Mouse (Mus musculus): Measurements from ENCODE around the gene BC003965. TPM values are rescaled to one million over a fixed set of nuclear protein-coding genes. Genes with fewer than 3 reads are reported as not detected.
A peak's percentile ranks its signal among the peaks of the same experiment; 100 is the strongest.

Gene BC003965
- total RNA-seq (2022): 10 to 100 TPM; 13.8 to 15.5 (median 14.8) TPM

DNA sequence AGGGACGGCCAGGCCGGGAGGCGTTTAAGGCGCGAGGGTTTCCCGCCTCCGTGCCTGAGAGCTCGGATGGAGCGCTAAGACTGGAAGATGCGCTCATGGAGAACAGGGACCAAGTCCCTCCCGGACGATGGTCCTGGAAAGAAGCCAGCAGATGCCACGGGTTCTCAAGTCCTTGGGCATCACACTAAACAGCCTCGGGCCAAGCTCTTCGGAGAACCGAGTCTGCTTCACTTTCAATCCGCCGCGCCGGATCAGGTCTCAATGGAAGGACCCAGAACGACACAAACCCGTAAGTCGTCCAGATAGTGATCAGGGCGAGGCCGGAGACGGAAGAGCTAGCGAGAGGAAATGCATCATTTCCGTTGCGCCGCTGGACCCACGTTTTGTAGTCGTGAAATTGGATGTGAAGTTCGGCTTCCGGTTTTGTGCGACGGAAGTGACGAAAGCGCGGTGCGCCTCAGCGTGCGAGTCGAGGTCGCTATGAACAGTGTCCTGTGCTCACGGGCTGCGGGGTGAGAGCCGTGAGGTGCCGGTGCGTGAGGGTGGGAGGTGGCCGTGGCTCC lies at the start of gene BC003965:
TSS of gene BC003965 (plus strand) at position 426 of the 563 bp plus-strand sequence.
- peak; percentile 91 to 92 for DNase-seq (ENCODE audit: low spot score in 2 of 2)

DNA sequence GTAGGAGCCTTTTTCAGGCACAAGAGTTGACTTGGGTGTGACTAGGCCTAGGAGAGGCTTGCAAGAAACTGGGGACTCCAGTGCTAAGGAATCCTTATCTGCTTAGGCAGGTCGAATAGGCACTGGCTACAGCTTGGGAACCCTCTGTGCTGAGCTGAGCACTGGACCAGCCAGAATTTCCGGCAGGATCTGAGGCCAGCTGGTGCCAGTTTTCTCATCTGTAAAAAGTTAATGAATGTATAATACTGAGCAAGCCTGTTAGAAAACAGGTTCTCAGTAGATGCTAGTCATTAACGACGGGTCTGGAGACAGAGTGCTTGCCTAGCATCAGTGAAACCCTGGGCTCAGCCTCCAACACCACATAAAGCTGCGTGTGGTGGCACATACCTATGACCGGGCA lies 48.7 kb upstream of the BC003965 start:
- DNase-seq (ENCODE audit: low spot score in 2 of 2): no peak

DNA sequence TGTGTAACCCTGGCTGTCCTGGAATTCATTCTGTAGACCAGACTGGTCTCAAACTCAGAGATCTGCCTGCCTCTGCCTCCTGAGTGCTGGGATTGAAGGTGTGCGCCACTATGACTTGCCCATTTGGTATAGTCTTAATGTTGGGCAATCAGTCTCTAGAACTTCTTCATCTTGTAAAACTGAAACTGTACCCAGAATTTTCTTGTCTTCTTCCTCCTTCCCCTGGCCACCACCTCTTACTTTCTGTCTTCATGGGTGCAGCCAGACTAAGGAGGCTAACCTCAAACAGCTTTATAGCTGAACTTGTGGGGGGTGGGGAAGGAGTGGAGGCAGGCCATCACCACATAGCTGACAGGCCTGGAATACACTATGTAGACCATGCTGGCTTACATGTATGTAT lies 45.6 kb upstream of the BC003965 start:
- no peak for DNase-seq (ENCODE audit: low spot score in 2 of 2)

DNA sequence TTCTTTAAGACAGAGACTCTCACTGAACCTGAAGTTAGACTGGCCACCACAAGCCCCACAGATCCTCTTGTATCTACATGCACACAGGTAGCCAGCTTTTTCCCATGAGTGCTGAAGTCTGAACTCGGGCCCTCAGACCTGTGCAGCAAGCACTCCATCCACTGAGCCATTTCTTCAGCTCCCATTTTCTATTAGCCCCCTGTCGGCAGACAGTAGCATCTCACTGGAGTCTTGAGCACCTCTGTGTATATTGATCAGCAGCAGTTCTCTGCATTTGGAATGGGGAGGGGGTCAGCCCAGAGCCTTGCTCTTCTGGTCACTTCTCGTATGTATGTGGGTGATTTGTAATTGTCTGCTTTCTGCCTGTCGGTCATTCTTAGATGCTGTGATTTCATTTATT lies 44.4 kb upstream of the BC003965 start:
- no peak for DNase-seq (ENCODE audit: low spot score in 2 of 2)

GRCm38 (mm10) chr17:25162161-25162560 lies 22.2 kb upstream of the BC003965 start, which contains the start of gene Ccdc154:
Gene Ccdc154 (plus strand): TSS chr17:25162461.
- DNase-seq (ENCODE audit: low spot score in 2 of 2): no peak

DNA sequence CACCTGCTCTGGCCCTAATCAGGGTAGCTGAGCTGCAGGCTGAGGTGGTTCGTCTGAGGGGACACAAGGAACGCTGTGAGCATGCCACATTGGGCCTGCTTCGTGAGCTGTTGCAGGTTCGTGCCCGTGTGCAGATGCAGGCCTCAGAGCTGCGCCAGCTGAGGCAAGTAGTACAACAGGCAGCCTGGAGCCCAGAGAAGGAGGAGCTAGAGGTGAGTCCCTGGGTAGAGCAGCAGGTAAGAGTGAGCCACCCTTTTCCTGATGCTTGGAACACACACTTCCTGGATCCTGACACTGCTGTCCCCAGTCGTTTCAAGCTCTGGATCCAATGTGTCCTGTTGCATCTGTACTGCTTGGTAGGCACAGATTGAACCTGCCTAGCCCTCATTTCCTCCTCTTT lies 21.0 kb upstream of the BC003965 start:
- no peak for DNase-seq (ENCODE audit: low spot score in 2 of 2)

DNA sequence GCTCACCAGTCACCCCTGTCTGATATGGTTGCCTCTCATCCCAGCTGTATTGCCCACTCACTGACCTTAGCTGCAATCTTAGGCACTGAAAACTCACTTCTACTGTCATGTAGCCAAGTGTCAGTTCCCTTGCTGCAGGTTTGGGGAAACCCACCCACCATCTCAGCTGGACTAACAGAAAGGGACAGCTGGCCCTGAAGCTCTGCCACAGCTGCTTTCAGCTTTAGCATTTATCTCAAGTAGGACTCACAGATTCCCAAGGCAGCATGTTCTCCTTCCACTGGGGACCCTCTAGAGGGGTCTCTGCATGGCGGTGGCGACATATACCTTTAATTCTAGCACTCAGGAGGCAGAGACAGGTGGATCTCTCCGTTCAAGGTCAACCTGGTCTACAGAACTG lies 19.6 kb upstream of the BC003965 start:
- no peak for DNase-seq (ENCODE audit: low spot score in 2 of 2)

- DNase-seq (ENCODE audit: low spot score in 2 of 2): no peak
Measured at GRCm38 (mm10) chr17:25165970-25166671, 18.2 kb upstream of the BC003965 start.

DNA sequence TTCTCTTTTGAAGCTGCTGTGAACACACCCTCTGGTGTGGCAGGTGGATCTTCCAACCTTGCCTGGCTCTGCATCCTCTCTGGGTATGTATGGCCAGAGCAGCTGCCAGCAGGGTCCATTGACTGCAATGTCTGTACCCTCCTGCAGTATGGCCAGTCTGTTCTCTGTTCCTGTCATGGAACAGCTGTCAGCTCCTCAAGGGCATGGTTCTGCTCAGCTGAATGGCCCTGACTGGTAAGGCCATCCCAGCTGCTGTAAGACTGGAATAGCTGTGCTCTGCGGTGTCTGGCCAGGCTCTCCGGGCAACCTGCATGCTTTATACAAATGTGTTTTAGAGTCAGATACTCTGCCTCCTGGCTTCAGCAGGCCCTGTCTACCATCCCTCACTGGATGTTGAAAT lies 14.6 kb upstream of the BC003965 start:
- DNase-seq (ENCODE audit: low spot score in 2 of 2): no peak

- no peak for DNase-seq (ENCODE audit: low spot score in 2 of 2)
Measured at GRCm38 (mm10) chr17:25172558-25172957, 11.8 kb upstream of the BC003965 start.

DNA sequence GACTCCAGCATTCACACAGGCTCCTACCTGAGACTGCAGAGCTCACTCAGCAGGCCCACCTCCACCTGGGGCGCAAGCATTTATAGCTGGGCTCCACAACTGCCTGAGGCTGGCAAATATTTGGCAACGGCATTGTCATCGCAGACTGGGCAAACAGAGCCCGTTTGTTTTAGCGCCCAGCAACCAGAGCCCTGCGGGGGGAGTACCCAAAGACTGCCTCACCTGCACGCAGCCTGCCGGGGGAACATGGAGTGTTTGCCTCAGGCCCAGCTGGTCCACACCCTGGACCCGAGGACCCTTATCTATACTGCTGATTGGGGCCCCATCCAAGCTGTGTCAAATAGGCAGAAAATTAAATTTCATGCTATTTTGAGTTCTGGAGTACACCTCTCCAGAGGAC lies 8.9 kb upstream of the BC003965 start, which contains the start of gene Gm38655:
TSS of gene Gm38655 (minus strand) at position 61 of the 400 bp plus-strand sequence.
- DNase-seq (ENCODE audit: low spot score in 2 of 2): no peak

DNA sequence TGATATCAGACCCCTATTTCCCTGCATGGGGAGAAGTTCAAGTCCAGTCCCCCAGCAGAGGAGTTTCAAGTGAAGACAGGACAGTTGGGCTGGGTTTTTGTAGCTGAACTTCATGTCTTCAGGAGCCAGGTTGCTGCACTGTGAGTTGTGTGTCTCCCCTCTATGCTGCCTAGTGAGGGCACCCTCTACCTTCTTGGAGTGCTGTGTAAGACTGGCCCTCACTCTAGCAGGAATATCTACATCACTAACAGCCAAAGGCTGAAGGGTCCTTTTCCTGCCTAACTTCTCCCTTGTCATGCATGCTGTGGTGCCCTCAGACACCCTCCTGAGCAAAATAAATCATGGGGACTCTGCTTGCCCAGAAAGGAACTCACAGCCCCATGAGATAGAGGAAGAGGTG lies 1.1 kb upstream of the BC003965 start:
- no peak for DNase-seq (ENCODE audit: low spot score in 2 of 2)

GRCm38 (mm10) chr17:25184961-25185360 lies 607 bp downstream of the BC003965 start:
- no peak for DNase-seq (ENCODE audit: low spot score in 2 of 2)

DNA sequence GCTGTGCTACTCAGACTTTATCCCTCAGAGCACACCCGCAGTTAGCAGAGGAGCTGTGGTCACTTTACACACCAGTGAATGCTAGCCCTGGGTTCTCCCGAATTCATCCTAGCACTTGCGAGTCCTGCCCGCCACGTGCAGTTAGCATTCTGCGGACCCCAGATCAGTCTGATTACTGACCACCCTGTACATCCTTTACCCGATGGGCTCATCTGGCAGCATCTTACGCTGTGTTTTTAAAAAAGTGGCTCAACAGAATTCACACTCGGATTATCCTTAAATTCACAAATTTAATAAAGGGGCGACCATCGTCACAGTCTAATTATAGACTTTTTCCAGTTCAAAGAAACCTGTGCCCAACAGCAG lies 3.4 kb downstream of the BC003965 start:
- DNase-seq (ENCODE audit: low spot score in 2 of 2): no peak

- peak; percentile 32 to 59 for DNase-seq (ENCODE audit: low spot score in 2 of 2)
Measured at GRCm38 (mm10) chr17:25188150-25189031, 4.0 kb downstream of the BC003965 start, which contains the start of gene Unkl. Gene Unkl (plus strand): TSS chr17:25188397.

DNA sequence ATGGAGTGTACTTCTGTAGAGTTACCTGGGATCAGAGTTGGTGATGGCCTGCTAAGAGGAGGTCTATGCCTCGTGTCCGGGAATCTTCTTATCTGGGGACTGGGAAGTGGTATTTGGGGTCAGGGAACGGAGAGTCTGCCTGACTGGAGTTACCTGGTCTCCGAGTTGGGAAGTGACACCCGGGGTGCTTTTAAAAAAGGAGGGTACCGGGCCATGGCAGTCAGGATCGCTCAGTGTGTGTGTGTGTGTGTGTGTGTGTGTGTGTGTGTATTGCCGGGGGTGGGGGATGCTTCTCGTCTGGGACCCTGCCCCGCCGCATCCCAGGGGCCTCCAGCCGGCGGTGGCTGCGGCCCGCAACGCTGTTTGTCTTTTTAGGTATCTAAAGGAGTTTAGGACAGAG lies 4.7 kb downstream of the BC003965 start:
- no peak for DNase-seq (ENCODE audit: low spot score in 2 of 2)

DNA sequence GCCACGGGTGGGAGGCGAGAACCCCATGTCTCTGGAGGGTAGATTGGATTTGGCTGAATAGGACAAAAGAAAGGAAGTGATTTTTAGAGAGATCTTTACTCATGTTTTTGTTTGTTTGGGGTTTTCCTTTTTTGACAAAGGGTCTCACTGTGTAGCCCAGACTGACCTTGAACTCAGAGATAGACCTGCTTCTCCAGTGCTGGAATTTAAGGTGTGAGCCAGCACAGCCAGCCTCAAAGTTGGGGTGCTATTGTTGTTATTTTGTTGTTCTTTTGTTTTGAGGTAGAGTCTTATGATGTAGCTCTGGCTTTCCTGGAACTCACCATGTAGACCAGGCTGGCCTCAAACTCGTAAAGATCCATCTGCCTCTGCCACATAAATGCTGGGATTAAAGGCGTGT lies 18.0 kb downstream of the BC003965 start:
- DNase-seq (ENCODE audit: low spot score in 2 of 2): no peak

- no peak for DNase-seq (ENCODE audit: low spot score in 2 of 2)
Measured at GRCm38 (mm10) chr17:25210006-25210405, 25.7 kb downstream of the BC003965 start.

DNA sequence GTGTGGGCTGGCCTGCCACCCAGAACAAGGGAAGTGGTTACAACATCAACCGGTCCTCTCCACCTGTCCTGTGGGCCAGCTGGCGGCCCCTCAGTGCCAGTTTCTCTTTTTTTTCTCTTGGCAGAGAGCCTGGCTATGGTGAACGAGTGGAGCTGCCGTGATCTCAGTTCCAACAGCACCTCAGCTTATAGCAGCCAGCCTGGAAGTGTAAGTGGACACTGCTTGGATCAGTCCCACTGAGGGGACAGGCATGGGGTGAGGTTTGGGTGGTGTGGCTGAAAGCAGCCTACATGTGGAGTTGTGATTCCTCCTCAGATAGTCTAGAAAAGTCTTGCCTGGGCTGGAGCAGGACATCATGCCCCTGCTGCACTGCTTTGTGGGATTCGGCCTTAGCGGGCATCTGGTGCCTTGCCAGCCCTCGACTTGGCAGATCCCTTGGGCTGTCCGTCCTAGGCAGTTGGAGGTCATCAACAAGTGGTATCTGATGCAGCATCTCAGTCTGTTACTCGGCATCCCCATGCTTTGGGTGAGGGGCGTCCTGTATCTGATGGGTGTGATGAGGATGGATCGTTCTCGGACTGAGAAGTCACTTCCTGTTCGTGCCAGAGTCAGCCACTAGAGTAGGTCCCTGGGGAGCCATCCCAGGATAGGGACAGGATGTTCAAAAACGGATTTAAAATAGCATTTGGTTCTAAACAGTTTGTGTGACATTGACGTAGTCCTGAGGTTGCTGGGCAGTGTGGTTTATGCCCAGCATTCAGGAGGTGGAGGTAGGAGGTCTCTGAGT lies 26.5 kb downstream of the BC003965 start:
- DNase-seq (ENCODE audit: low spot score in 2 of 2): peak; percentile 57 to 59

DNA sequence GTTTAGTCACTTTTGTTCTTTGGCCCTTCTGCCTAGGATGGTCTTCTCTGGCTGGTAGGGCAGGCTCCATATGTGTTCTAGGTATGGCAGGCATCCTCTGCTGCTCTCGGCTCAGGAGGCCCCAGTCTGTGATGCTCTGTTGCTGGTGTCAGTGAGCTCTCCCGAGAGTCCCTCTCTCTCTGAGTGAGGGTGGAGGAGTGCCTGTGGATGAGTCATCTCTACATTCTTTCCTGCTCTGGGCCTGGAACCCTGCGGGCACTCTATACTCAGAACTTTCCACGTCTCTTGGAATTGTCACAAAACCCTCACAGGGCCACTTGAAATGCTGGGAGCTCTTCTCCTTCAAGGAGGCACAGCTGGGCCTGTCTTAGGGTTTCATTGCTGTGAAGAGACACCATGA lies 27.4 kb downstream of the BC003965 start:
- DNase-seq (ENCODE audit: low spot score in 2 of 2): no peak

GRCm38 (mm10) chr17:25215431-25215830 lies 31.1 kb downstream of the BC003965 start:
- DNase-seq (ENCODE audit: low spot score in 2 of 2): no peak

Data from gastrocnemius, adult 8-10 months (tissue).